Mouse (Mus musculus) C2C12 (cell line): ENCODE data around the gene Tbc1d13.

Experiments
- CEBPB ChIP-seq: IDR thresholded peaks from one replicate; pipeline ENCODE4 v1.6.1; 2011; ENCODE audit warnings: low read depth, mild to moderate bottlenecking, control low read depth, moderate library complexity
- CTCF ChIP-seq: IDR thresholded peaks from one replicate; pipeline ENCODE4 v1.5.1; 2011; ENCODE audit not compliant: control insufficient read depth, insufficient read depth, insufficient read length
- MAX ChIP-seq: IDR thresholded peaks from one replicate; pipeline ENCODE4 v1.6.1; 2011; ENCODE audit warnings: mild to moderate bottlenecking, control low read depth
- MYOD1 ChIP-seq: IDR thresholded peaks from one replicate; pipeline ENCODE4 v1.6.1; 2011; ENCODE audit warnings: low read depth; ENCODE audit not compliant: control insufficient read depth, insufficient read length

DNA sequence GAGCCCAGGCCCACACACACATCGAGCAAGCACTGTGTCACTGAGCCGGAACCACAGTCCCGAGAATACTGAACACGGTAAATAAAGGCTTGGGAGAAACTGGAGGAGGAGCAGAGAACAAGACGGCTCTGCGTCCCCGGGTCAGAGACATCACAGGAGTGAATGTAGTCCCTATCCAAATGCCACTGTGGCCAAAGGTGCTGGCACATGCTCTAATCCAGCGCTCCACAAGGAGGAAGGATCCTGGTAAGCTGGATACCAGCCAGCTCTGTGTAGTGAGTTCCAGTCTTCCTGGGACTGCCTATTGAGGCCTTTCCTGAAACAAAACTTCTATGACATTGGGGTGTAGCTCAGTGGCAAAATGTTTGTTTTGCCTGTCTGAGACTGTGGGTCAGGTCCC is 19.1 kb downstream of the Tbc1d13 start:
- TF ChIP-seq CEBPB, result no peak
- TF ChIP-seq MYOD1, result no peak
- TF ChIP-seq CTCF, result no peak
- TF ChIP-seq MAX, result no peak
